ENCODE assay signal across 9 mouse cellular contexts in the genomic region with DNA sequence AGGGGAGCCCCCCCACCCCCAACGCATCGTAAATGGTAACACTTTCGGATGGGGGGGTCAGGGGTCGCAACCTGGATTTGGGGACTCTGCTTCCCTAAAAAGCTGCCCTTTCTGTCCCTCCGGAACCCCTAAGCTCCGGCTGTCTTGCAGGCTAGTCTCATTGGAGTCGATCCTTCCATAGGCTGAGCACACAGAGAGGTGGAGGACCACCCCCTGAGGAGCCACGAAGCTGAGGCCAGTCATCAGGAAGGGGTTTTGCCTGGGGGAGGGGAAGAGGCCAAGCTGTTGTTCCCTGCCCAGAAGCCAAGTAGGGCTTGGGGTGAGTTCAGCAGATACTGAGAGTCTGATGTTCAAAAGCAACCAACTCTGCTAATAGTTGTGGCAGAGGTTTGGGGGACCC. TPM values are rescaled to one million over a fixed set of nuclear protein-coding genes. Genes with fewer than 3 reads are reported as not detected.
DNase-seq lines count a peak whose midpoint lies in the region; ATAC-seq and TF ChIP-seq lines count a peak whose summit lies in the region.
"Had no signal": no experiment of that assay in that cellular context is flagged by ENCODE, and none has a peak within 500 bp of the region (broad histone marks: within the 10 kb centered on the region; RNA-seq: fewer than 3 reads in every experiment).

No protein-coding gene starts in this region.

- peak overlapping the region; percentile 47 for H3K9ac ChIP-seq in kidney, embryonic 15.5 days
- H3K9ac ChIP-seq in intestine, embryonic 14.5 days (ENCODE audit: low read length) = peak overlapping the region; percentile 58

- WGBS in kidney, embryonic 15.5 days = 4% methylated on average over 8 of the region's 8 CpGs
- WGBS in intestine, embryonic 14.5 days = 10% methylated on average over 8 of the region's 8 CpGs

- H3K27ac ChIP-seq in kidney, embryonic 15.5 days = no peak overlapping the region
- no peak overlapping the region for H3K27ac ChIP-seq in intestine, embryonic 14.5 days (ENCODE audit: low read depth)

- H3ac ChIP-seq in myocyte (ENCODE audit: control insufficient read depth, insufficient read length) = no peak overlapping the region

- TF ChIP-seq POLR2A in myocyte (IDR thresholded peaks at IDR 0.05; ENCODE audit: insufficient read length, low read depth) = no peak

- H3K27me3 ChIP-seq in kidney, embryonic 15.5 days = peaks cover 56% of the 10 kb centered on the region
- peaks cover 48% of the 10 kb centered on the region for H3K27me3 ChIP-seq in intestine, embryonic 14.5 days (replicated peaks; ENCODE audit: control insufficient read depth, insufficient read depth, low read length)
- peaks cover 73% of the 10 kb centered on the region for H3K27me3 ChIP-seq in myocyte (ENCODE audit: control insufficient read depth, insufficient read depth, insufficient read length)

- H3K9me3 ChIP-seq in kidney, embryonic 15.5 days (replicated peaks) = no peaks in the 10 kb centered on the region
- no peaks in the 10 kb centered on the region for H3K9me3 ChIP-seq in intestine, embryonic 14.5 days (ENCODE audit: control insufficient read depth, low read length)

- no peaks in the 10 kb centered on the region for H3K36me3 ChIP-seq in kidney, embryonic 15.5 days
- H3K36me3 ChIP-seq in intestine, embryonic 14.5 days (ENCODE audit: control insufficient read depth, insufficient read depth, low read length) = no peaks in the 10 kb centered on the region
- H3K36me3 ChIP-seq in myocyte (ENCODE audit: control insufficient read depth, insufficient read depth) = no peaks in the 10 kb centered on the region

- peak overlapping the region; percentile 56 for H3K4me3 ChIP-seq in kidney, embryonic 15.5 days (replicated peaks)
- peak overlapping the region; percentile 48 for H3K4me3 ChIP-seq in intestine, embryonic 14.5 days (ENCODE audit: low read depth, low read length)
- no peak overlapping the region for H3K4me3 ChIP-seq in myocyte

- no peak for DNase-seq in kidney, postnatal 14 days
- peak; percentile 58 for DNase-seq in embryo, embryonic 9.5 days (ENCODE audit: extremely low spot score)
- DNase-seq in intestine, embryonic 14.5 days (ENCODE audit: low spot score) = no peak
- DNase-seq in left cerebral cortex, adult 18-20 months (ENCODE audit: low spot score in 2 of 2) = no peak
- no peak for DNase-seq in cerebellum, adult 9-11 months

- H3K4me1 ChIP-seq in kidney, embryonic 15.5 days = peaks cover 15% of the 10 kb centered on the region
- peaks cover 9% of the 10 kb centered on the region; the same call in 1 of the 2 replicates for H3K4me1 ChIP-seq in intestine, embryonic 14.5 days (replicated peaks; ENCODE audit: control insufficient read depth, insufficient read depth, low read length)

- H3K79me2 ChIP-seq in myocyte (ENCODE audit: control insufficient read depth, insufficient read depth) = no peaks in the 10 kb centered on the region

- peak overlapping the region; percentile 90 for H3K4me2 ChIP-seq in kidney, embryonic 15.5 days
- H3K4me2 ChIP-seq in intestine, embryonic 14.5 days (ENCODE audit: low read length) = peak overlapping the region; percentile 93
- peak overlapping the region; percentile 38 for H3K4me2 ChIP-seq in myocyte (ENCODE audit: low read depth)

- ATAC-seq in kidney, embryonic 15.5 days (replicated peaks; ENCODE audit: low FRiP score) = no peak
- ATAC-seq in intestine, embryonic 14.5 days (replicated peaks; ENCODE audit: low FRiP score, low TSS enrichment, low read depth) = no peak
- no peak for ATAC-seq in granulocyte monocyte progenitor cell, adult 5-6 weeks (replicated peaks; ENCODE audit: poor library complexity, severe bottlenecking)

TF ChIP-seq in myocyte, 11 proteins besides CTCF, POLR2A, EP300 and RAD21:
- TF ChIP-seq POLR2AphosphoS2 (IDR thresholded peaks at IDR 0.05; ENCODE audit: insufficient read length, low read depth) (no peak), USF1 (IDR thresholded peaks at IDR 0.05; ENCODE audit: low read depth) (no peak), MAX (IDR thresholded peaks at IDR 0.05; ENCODE audit: low read depth) (no peak), CEBPB (IDR thresholded peaks at IDR 0.05; ENCODE audit: insufficient read depth, poor library complexity, severe bottlenecking) (no peak), MYOD1 (IDR thresholded peaks at IDR 0.05; ENCODE audit: control insufficient read depth in 1 of 3, insufficient read length in 2 of 3, low read depth in 2 of 3) (no peak), E2F4 (IDR thresholded peaks at IDR 0.05; ENCODE audit: insufficient read depth) (no peak), REST (IDR thresholded peaks at IDR 0.05; ENCODE audit: insufficient read depth, insufficient read length) (no peak), SRF (IDR thresholded peaks at IDR 0.05; ENCODE audit: control insufficient read depth, insufficient read length, low read depth) (no peak), TCF12 (IDR thresholded peaks at IDR 0.05; ENCODE audit: insufficient read depth, poor library complexity, severe bottlenecking) (no peak), MYOG (IDR thresholded peaks at IDR 0.05; ENCODE audit: control insufficient read depth in 1 of 3, insufficient read depth in 1 of 3, insufficient read length in 2 of 3, low read depth in 2 of 3) (no peak), TCF3 (IDR thresholded peaks at IDR 0.05; ENCODE audit: insufficient read length, low read depth) (no peak)

RNA-seq across cellular contexts. Expression of a gene that starts 26.0 kb away (rescaled TPM):
- not detected in 2 replicates for polyA plus RNA-seq in kidney, embryonic 15.5 days (2015; fragmentation: Nextera tagmentation; extraction: Ambion mirVana)
- polyA plus RNA-seq in intestine, embryonic 14.5 days (2014; fragmentation: Nextera tagmentation; extraction: Ambion mirVana) = not detected in 2 replicates
- polyA plus RNA-seq in myocyte (2012; fragmentation: generic; extraction: Trizol) = not detected
- total RNA-seq in left cerebral cortex, adult 18-20 months (2021) = under 1 TPM in 1 of 2 experiments, not detected in 1; 0.12 TPM
- total RNA-seq in granulocyte monocyte progenitor cell, adult 5-6 weeks (2014; fragmentation: Nextera tagmentation) = not detected in 2 replicates
- total RNA-seq in granulocyte monocyte progenitor cell, adult 5-6 weeks (2017) = not detected in 2 replicates
- total RNA-seq: monocyte, adult 5-6 weeks had no signal

RNA-seq across cellular contexts. Expression of a gene that starts 36.5 kb away (rescaled TPM):
- polyA plus RNA-seq in kidney, embryonic 15.5 days (2015; fragmentation: Nextera tagmentation; extraction: Ambion mirVana) = 700 and 709 TPM in 2 replicates
- 618 and 641 TPM in 2 replicates for polyA plus RNA-seq in intestine, embryonic 14.5 days (2014; fragmentation: Nextera tagmentation; extraction: Ambion mirVana)
- 500 TPM for polyA plus RNA-seq in myocyte (2012; fragmentation: generic; extraction: Trizol)
- total RNA-seq in left cerebral cortex, adult 18-20 months (2021) = 100 to 1,000 TPM; 451 to 469 TPM
- total RNA-seq in granulocyte monocyte progenitor cell, adult 5-6 weeks (2014; fragmentation: Nextera tagmentation) = 287 and 315 TPM in 2 replicates
- total RNA-seq in granulocyte monocyte progenitor cell, adult 5-6 weeks (2017) = 336 and 384 TPM in 2 replicates

RNA-seq across cellular contexts. Expression of a gene that starts 42.1 kb away (rescaled TPM):
- 1.6 and 2.1 TPM in 2 replicates for polyA plus RNA-seq in kidney, embryonic 15.5 days (2015; fragmentation: Nextera tagmentation; extraction: Ambion mirVana)
- polyA plus RNA-seq in intestine, embryonic 14.5 days (2014; fragmentation: Nextera tagmentation; extraction: Ambion mirVana) = 2.5 TPM in 2 replicates
- polyA plus RNA-seq in myocyte (2012; fragmentation: generic; extraction: Trizol) = 11.6 TPM
- 10 to 100 TPM; 11.9 to 17.2 TPM for total RNA-seq in left cerebral cortex, adult 18-20 months (2021)
- total RNA-seq in granulocyte monocyte progenitor cell, adult 5-6 weeks (2014; fragmentation: Nextera tagmentation) = not detected in 2 replicates
- total RNA-seq in granulocyte monocyte progenitor cell, adult 5-6 weeks (2017) = not detected in 2 replicates
- total RNA-seq: monocyte, adult 5-6 weeks had no signal

RNA-seq across cellular contexts. Expression of a gene that starts 56.5 kb away (rescaled TPM):
- polyA plus RNA-seq in kidney, embryonic 15.5 days (2015; fragmentation: Nextera tagmentation; extraction: Ambion mirVana) = 32.5 and 36.4 TPM in 2 replicates
- 29.9 and 33.5 TPM in 2 replicates for polyA plus RNA-seq in intestine, embryonic 14.5 days (2014; fragmentation: Nextera tagmentation; extraction: Ambion mirVana)
- polyA plus RNA-seq in myocyte (2012; fragmentation: generic; extraction: Trizol) = 13.3 TPM
- 10 to 100 TPM; 20.6 to 21.2 TPM for total RNA-seq in left cerebral cortex, adult 18-20 months (2021)
- total RNA-seq in granulocyte monocyte progenitor cell, adult 5-6 weeks (2014; fragmentation: Nextera tagmentation) = 21.2 and 21.9 TPM in 2 replicates
- 11.4 and 14.0 TPM in 2 replicates for total RNA-seq in granulocyte monocyte progenitor cell, adult 5-6 weeks (2017)

Comparison
In these comparisons a context has a peak if more than half of its experiments do, and no peak if none do; other contexts are left out.
1. H3K4me2 ChIP-seq: peak in every context shown above with its lines; median percentile 93 in intestine, embryonic 14.5 days; 90 in kidney, embryonic 15.5 days; 38 in myocyte.